Mouse (Mus musculus): ENCODE measurements around the gene Eif2d. TPM values are rescaled to one million over a fixed set of nuclear protein-coding genes. Genes with fewer than 3 reads are reported as not detected.
"Not testable (repeated sequence)": the region's sequence is repeated elsewhere in the genome, so short reads cannot be mapped to it uniquely, and the experiment has no call there.

Eif2d gene
- polyA plus RNA-seq, 1 experiment = 41.9 TPM

GRCm38 (mm10) chr1:131139102-131140095, 13.6 kb upstream of the Eif2d start:
- H3K36me3 ChIP-seq (ENCODE audit: control insufficient read depth, insufficient read depth, low read length) = no peaks in the 10 kb centered on the region
- no peak for DNase-seq
- TF ChIP-seq CTCF (IDR thresholded peaks at IDR 0.05; ENCODE audit: borderline replicate concordance, control insufficient read depth, extremely low read depth, insufficient read depth, low read length, poor library complexity) (no peak), POLR2A (IDR thresholded peaks at IDR 0.05; ENCODE audit: control insufficient read depth, extremely low read depth, insufficient read depth, low read length, poor library complexity) (no peak)
- peaks cover 14% of the 10 kb centered on the region for H3K4me1 ChIP-seq (replicated peaks; ENCODE audit: control insufficient read depth, insufficient read depth, low read length)
- no peak overlapping the region for H3K4me3 ChIP-seq (ENCODE audit: control insufficient read depth, insufficient read depth, low read length)
- no peaks in the 10 kb centered on the region for H3K27me3 ChIP-seq (ENCODE audit: control insufficient read depth, insufficient read depth, low read length)
- H3K27ac ChIP-seq (ENCODE audit: control insufficient read depth, insufficient read depth, low read length) = no peak overlapping the region
- 78% methylated on average over 11 of the region's 11 CpGs for WGBS

GRCm38 (mm10) chr1:131141449-131141848, 11.5 kb upstream of the Eif2d start:
- H3K4me1 ChIP-seq (replicated peaks; ENCODE audit: control insufficient read depth, insufficient read depth, low read length) = peaks cover 3% of the 10 kb centered on the region; the same call in 1 of the 2 replicates
- WGBS = 25% methylated on average over 2 of the region's 2 CpGs
- no peak for DNase-seq
- no peak overlapping the region for H3K27ac ChIP-seq (ENCODE audit: control insufficient read depth, insufficient read depth, low read length)
- H3K27me3 ChIP-seq (ENCODE audit: control insufficient read depth, insufficient read depth, low read length) = no peaks in the 10 kb centered on the region
- no peak for TF ChIP-seq POLR2A (IDR thresholded peaks at IDR 0.05; ENCODE audit: control insufficient read depth, extremely low read depth, insufficient read depth, low read length, poor library complexity)
- no peak for TF ChIP-seq CTCF (IDR thresholded peaks at IDR 0.05; ENCODE audit: borderline replicate concordance, control insufficient read depth, extremely low read depth, insufficient read depth, low read length, poor library complexity)
- no peaks in the 10 kb centered on the region for H3K36me3 ChIP-seq (ENCODE audit: control insufficient read depth, insufficient read depth, low read length)
- no peak overlapping the region for H3K4me3 ChIP-seq (ENCODE audit: control insufficient read depth, insufficient read depth, low read length)

- no peaks in the 10 kb centered on the region for H3K36me3 ChIP-seq (ENCODE audit: control insufficient read depth, insufficient read depth, low read length)
- no peaks in the 10 kb centered on the region for H3K27me3 ChIP-seq (ENCODE audit: control insufficient read depth, insufficient read depth, low read length)
- WGBS = 94% methylated on average over 1 of the region's 1 CpGs
- DNase-seq = no peak
- no peak overlapping the region for H3K4me3 ChIP-seq (ENCODE audit: control insufficient read depth, insufficient read depth, low read length)
- TF ChIP-seq CTCF (IDR thresholded peaks at IDR 0.05; ENCODE audit: borderline replicate concordance, control insufficient read depth, extremely low read depth, insufficient read depth, low read length, poor library complexity) (no peak), POLR2A (IDR thresholded peaks at IDR 0.05; ENCODE audit: control insufficient read depth, extremely low read depth, insufficient read depth, low read length, poor library complexity) (no peak)
- H3K27ac ChIP-seq (ENCODE audit: control insufficient read depth, insufficient read depth, low read length) = no peak overlapping the region
- 0 out of 2 replicates have a peak, but pooled peaks cover 2% of the 10 kb centered on the region for H3K4me1 ChIP-seq (replicated peaks; ENCODE audit: control insufficient read depth, insufficient read depth, low read length)
These were observed 10.5 kb upstream of the Eif2d start for GRCm38 (mm10) chr1:131142472-131142871.

DNA sequence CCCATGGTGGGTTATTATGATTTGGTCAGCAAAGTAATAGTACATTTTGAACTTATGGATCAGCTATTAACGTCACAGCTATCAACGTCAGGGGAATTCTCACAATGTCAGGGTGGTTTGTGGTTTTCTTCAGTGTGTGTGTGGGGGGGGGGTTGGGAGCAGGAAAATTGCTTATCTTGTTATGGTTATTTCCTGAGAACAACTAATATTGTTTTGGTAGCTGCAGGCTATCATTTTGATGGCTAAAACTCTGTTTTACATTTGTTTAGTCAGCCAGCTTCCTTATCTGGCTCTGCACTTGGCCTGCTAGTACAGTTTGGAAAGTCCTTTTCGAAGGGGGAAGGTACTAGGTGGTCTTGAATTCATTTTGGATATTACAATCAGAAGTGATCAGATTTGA, 7.8 kb upstream of the Eif2d start:
- 60% methylated on average over 3 of the region's 3 CpGs for WGBS
- not testable (repeated sequence) for H3K4me1 ChIP-seq (replicated peaks; ENCODE audit: control insufficient read depth, insufficient read depth, low read length); DNase-seq; H3K27me3 ChIP-seq (ENCODE audit: control insufficient read depth, insufficient read depth, low read length); H3K4me3 ChIP-seq (ENCODE audit: control insufficient read depth, insufficient read depth, low read length); H3K36me3 ChIP-seq (ENCODE audit: control insufficient read depth, insufficient read depth, low read length); H3K27ac ChIP-seq (ENCODE audit: control insufficient read depth, insufficient read depth, low read length)

- WGBS = 16% methylated on average over 3 of the region's 3 CpGs
- Histone ChIP-seq H3K27me3 (ENCODE audit: control insufficient read depth, insufficient read depth, low read length) (no peaks in the 10 kb centered on the region), H3K4me1 (replicated peaks; ENCODE audit: control insufficient read depth, insufficient read depth, low read length) (no peaks in the 10 kb centered on the region), H3K27ac (ENCODE audit: control insufficient read depth, insufficient read depth, low read length) (no peak overlapping the region), H3K4me3 (ENCODE audit: control insufficient read depth, insufficient read depth, low read length) (no peak overlapping the region), H3K36me3 (ENCODE audit: control insufficient read depth, insufficient read depth, low read length) (no peaks in the 10 kb centered on the region)
- no peak for TF ChIP-seq CTCF (IDR thresholded peaks at IDR 0.05; ENCODE audit: borderline replicate concordance, control insufficient read depth, extremely low read depth, insufficient read depth, low read length, poor library complexity)
- TF ChIP-seq POLR2A (IDR thresholded peaks at IDR 0.05; ENCODE audit: control insufficient read depth, extremely low read depth, insufficient read depth, low read length, poor library complexity) = no peak
- DNase-seq = no peak
These were observed 6.8 kb upstream of the Eif2d start for GRCm38 (mm10) chr1:131146181-131146614.

GRCm38 (mm10) chr1:131149496-131149895, 3.5 kb upstream of the Eif2d start:
- Histone ChIP-seq H3K27ac (ENCODE audit: control insufficient read depth, insufficient read depth, low read length) (no peak overlapping the region), H3K27me3 (ENCODE audit: control insufficient read depth, insufficient read depth, low read length) (no peaks in the 10 kb centered on the region), H3K4me1 (replicated peaks; ENCODE audit: control insufficient read depth, insufficient read depth, low read length) (peaks cover 2% of the 10 kb centered on the region), H3K4me3 (ENCODE audit: control insufficient read depth, insufficient read depth, low read length) (no peak overlapping the region), H3K36me3 (ENCODE audit: control insufficient read depth, insufficient read depth, low read length) (no peaks in the 10 kb centered on the region)
- TF ChIP-seq CTCF (IDR thresholded peaks at IDR 0.05; ENCODE audit: borderline replicate concordance, control insufficient read depth, extremely low read depth, insufficient read depth, low read length, poor library complexity) = no peak
- no peak for TF ChIP-seq POLR2A (IDR thresholded peaks at IDR 0.05; ENCODE audit: control insufficient read depth, extremely low read depth, insufficient read depth, low read length, poor library complexity)
- DNase-seq = no peak
- 84% methylated on average over 1 of the region's 1 CpGs for WGBS
